Mouse (Mus musculus) cerebellum, adult 2 months (tissue): Measurements from ENCODE around the gene Stpg3.

Source experiments
- CTCF ChIP-seq: fragments of 200-500 bp; IDR thresholded peaks from 2 replicates; pipeline ENCODE4 v1.5.1; 2011; ENCODE audit warnings: low read depth, mild to moderate bottlenecking, control low read depth, low read length, moderate library complexity, borderline replicate concordance; ENCODE audit not compliant: insufficient read depth
- POLR2A ChIP-seq: fragments of 200-500 bp; IDR thresholded peaks from 2 replicates; pipeline ENCODE4 v1.6.1; 2011; ENCODE audit warnings: low read length, control low read depth, borderline replicate concordance; ENCODE audit not compliant: insufficient read depth

GRCm38 (mm10) chr2:25241438-25241775 is 27.0 kb upstream of the Stpg3 start:
- TF ChIP-seq CTCF = no peak
- TF ChIP-seq POLR2A = no peak
